Mouse (Mus musculus) cortical plate, adult 2 months (tissue): Measurements from ENCODE around the gene Zwilch.
"Not testable (repeated sequence)": the region's sequence is repeated elsewhere in the genome, so short reads cannot be mapped to it uniquely, and the experiment has no call there.

Experiments used
- CTCF ChIP-seq: fragments of 200-500 bp; IDR thresholded peaks from 2 replicates; pipeline ENCODE4 v1.5.1; 2011; ENCODE audit warnings: mild to moderate bottlenecking, control low read depth, low read length; ENCODE audit not compliant: insufficient read depth; ENCODE audit errors: extremely low read depth
- POLR2A ChIP-seq: fragments of 200-500 bp; IDR thresholded peaks from 2 replicates; pipeline ENCODE4 v1.6.1; 2011; ENCODE audit warnings: mild to moderate bottlenecking, low read length, control low read depth; ENCODE audit not compliant: insufficient read depth; ENCODE audit errors: extremely low read depth

DNA sequence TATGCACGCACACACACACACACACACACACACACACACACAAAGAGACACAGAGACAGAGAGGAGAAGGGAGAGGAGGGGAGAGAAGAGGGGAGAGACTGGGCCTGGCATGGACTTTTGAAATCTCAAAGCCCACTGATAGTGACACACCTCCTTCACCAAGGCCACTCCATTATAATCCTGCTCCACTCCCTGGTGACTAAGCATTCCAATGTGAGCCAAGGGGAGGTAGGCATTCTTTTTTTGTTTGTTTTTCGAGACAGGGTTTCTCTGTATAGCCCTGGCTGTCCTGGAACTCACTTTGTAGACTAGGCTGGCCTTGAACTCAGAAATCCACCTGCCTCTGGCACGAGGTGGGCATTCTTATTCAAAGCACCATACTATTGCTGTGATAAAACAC is 48.1 kb downstream of the Zwilch start:
- not testable (repeated sequence) for TF ChIP-seq CTCF, POLR2A
